Mouse (Mus musculus): ENCODE measurements around the gene Nub1. TPM values are rescaled to one million over a fixed set of nuclear protein-coding genes. Genes with fewer than 3 reads are reported as not detected.

Gene Nub1
- 15.4 and 44.1 TPM in 2 replicates for polyA plus RNA-seq (2012; rRNA removed)

DNA sequence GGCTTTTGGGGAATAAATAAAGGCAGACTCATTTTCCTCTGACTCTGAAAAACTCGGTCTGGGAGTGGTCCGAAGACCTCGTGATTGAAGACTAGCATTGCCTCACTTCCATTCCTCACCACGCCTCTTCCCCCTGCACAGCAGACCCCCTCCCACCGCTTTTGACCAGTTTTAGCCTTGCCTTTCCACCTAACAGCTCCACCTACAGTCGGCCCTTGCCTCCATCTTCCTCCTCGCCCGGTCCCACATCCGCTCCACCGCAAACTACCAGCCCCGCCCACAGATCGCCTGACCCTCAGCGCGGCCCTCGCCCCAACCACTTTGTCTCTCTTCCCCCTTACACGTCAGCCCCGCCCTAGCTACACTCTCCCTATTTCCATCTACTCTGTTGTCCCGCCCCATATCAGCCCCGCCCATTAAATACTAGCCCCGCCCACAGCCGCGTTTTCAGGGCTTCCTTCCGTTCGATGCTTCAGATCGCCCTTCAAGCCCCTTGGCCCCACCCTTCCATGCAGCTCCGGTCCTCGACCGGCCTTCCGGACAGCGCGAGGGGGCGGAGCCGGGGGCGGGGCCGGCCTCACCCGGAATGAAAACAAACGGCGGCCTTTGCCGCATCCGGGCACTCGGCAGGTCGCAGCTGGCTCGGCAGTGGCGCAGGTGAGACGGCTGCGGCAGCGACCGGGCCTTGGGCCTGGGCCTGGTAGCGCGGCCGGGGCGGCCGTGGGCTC is at the start of gene Nub1:
Nub1 (plus strand) TSS at position 167 of the 728 bp plus-strand sequence.
- Histone ChIP-seq H3K27me3 (ENCODE audit: control insufficient read depth, insufficient read depth, low read length) (no peaks in the 10 kb centered on the region), H3K4me1 (ENCODE audit: control insufficient read depth, insufficient read depth, insufficient read length, low read length) (peaks cover 3% of the 10 kb centered on the region; the same call in 1 of the 2 replicates), H3K4me3 (ENCODE audit: low read depth, low read length) (peak within 1 kb of the TSS; percentile 97), H3K27ac (ENCODE audit: insufficient read depth, low read depth, low read length) (peak within 1 kb of the TSS; percentile 94), H3K36me3 (ENCODE audit: control insufficient read depth, insufficient read depth, low read length) (peaks cover 10% of the 10 kb centered on the region)
- WGBS = under 1% methylated on average over 53 of the region's 53 CpGs
- TF ChIP-seq POLR2A (IDR thresholded peaks at IDR 0.05; ENCODE audit: low read depth, low read length) = peak; percentile 69; the same call in 1 of the 2 replicates
- TF ChIP-seq CTCF (IDR thresholded peaks at IDR 0.05; ENCODE audit: extremely low read depth, insufficient read length, insufficient replicate concordance, low read depth, low read length) = peak; percentile 46; the same call in 1 of the 2 replicates

DNA sequence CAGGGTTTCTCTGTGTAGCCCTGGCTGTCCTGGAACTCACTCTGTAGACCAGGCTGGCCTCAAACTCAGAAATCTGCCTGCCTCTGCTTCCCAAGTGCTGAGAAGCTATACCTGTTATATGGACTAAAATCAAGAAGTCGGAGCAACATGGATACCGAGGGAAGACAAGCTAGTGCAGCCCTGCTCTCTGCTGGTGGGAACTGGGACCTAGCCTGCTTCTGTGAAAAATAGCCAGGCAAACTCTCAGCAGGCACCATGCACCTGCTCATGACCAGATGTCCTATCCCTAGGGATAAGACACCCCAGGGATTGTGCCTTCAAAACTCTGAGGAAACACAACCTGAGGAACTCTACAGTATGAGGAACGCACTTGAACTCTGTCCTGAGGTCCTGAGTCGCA is 48.3 kb upstream of the Nub1 start:
- no peaks in the 10 kb centered on the region; the same call in 1 of the 2 replicates for H3K27me3 ChIP-seq (ENCODE audit: control insufficient read depth, insufficient read depth, low read length)
- TF ChIP-seq POLR2A (IDR thresholded peaks at IDR 0.05; ENCODE audit: low read depth, low read length) (no peak), CTCF (IDR thresholded peaks at IDR 0.05; ENCODE audit: extremely low read depth, insufficient read length, insufficient replicate concordance, low read depth, low read length) (no peak)
- no peak overlapping the region for H3K4me3 ChIP-seq (ENCODE audit: low read depth, low read length)
- 0 out of 2 replicates have a peak, but pooled peaks cover 2% of the 10 kb centered on the region for H3K4me1 ChIP-seq (ENCODE audit: control insufficient read depth, insufficient read depth, insufficient read length, low read length)
- no peaks in the 10 kb centered on the region for H3K36me3 ChIP-seq (ENCODE audit: control insufficient read depth, insufficient read depth, low read length)
- H3K27ac ChIP-seq (ENCODE audit: insufficient read depth, low read depth, low read length) = no peak overlapping the region
- WGBS = 77% methylated on average over 4 of the region's 4 CpGs

DNA sequence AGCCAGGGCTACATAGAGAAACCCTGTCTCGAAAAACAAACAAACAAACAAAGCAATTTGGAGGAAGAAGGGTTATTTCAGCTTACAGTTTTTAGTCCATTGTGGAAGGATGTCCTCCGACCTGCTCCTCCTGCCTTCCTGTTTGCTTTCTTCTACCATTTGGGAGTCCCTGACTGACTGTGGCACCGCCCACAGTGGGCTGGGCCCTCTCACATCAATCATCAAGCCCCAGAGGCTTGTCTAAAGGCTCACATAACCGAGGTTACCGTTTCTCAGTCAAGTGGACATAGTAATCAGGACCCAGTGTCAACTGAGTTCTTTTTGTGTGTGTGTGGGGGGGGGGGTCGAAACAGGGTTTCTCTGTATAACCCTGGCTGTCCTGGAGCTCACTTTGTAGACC is 47.2 kb upstream of the Nub1 start:
- no peaks in the 10 kb centered on the region for H3K36me3 ChIP-seq (ENCODE audit: control insufficient read depth, insufficient read depth, low read length)
- TF ChIP-seq CTCF (IDR thresholded peaks at IDR 0.05; ENCODE audit: extremely low read depth, insufficient read length, insufficient replicate concordance, low read depth, low read length) (no peak), POLR2A (IDR thresholded peaks at IDR 0.05; ENCODE audit: low read depth, low read length) (no peak)
- 0 out of 2 replicates have a peak, but pooled peaks cover 2% of the 10 kb centered on the region for H3K4me1 ChIP-seq (ENCODE audit: control insufficient read depth, insufficient read depth, insufficient read length, low read length)
- 36% methylated on average over 6 of the region's 6 CpGs for WGBS
- H3K27me3 ChIP-seq (ENCODE audit: control insufficient read depth, insufficient read depth, low read length) = no peaks in the 10 kb centered on the region; the same call in 1 of the 2 replicates
- H3K4me3 ChIP-seq (ENCODE audit: low read depth, low read length) = no peak overlapping the region
- H3K27ac ChIP-seq (ENCODE audit: insufficient read depth, low read depth, low read length) = no peak overlapping the region

DNA sequence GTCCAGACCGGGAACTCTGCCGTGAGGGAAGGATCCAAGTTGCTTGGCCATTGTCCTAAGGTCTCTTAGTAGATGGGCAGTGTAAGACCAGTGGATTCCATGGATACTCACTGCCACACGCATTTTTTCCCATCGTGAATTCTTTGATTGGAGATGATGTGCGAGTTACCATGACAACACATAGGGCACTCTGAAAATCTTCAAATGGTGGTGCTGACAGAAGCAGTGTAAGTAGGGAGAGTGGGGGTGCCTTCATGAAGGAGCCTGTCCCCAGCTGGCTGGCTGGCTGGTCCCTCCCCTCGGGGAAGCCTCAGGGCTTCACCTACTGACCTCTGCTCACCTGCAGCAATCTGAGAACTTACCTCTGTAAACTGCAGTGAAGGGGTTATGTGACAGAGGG is 46.3 kb upstream of the Nub1 start:
- Histone ChIP-seq H3K27ac (ENCODE audit: insufficient read depth, low read depth, low read length) (no peak overlapping the region), H3K4me1 (ENCODE audit: control insufficient read depth, insufficient read depth, insufficient read length, low read length) (0 out of 2 replicates have a peak, but pooled peaks cover 2% of the 10 kb centered on the region), H3K36me3 (ENCODE audit: control insufficient read depth, insufficient read depth, low read length) (no peaks in the 10 kb centered on the region), H3K4me3 (ENCODE audit: low read depth, low read length) (no peak overlapping the region), H3K27me3 (ENCODE audit: control insufficient read depth, insufficient read depth, low read length) (no peaks in the 10 kb centered on the region; the same call in 1 of the 2 replicates)
- TF ChIP-seq CTCF (IDR thresholded peaks at IDR 0.05; ENCODE audit: extremely low read depth, insufficient read length, insufficient replicate concordance, low read depth, low read length) (no peak), POLR2A (IDR thresholded peaks at IDR 0.05; ENCODE audit: low read depth, low read length) (no peak)
- WGBS = 57% methylated on average over 6 of the region's 6 CpGs

DNA sequence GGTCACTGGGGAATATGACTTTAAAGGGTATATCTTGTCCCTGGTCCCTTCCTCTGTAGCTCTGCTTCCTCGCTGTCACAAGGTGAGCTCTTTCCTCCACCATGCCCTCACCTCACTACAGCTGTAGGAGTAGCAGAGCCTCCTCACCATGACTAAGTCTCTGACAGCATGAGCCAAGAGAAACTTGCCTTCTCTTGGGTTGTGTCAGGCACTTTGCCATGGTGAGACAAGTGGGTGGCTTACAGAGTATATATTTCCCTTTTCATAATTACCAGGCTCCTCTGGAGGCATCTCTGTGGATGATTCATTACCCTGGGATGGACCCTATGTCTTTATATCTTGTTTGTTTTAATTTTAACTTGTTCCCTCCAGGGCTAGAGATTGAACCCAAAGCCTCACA is 39.9 kb upstream of the Nub1 start:
- H3K4me3 ChIP-seq (ENCODE audit: low read depth, low read length) = no peak overlapping the region
- no peak overlapping the region for H3K27ac ChIP-seq (ENCODE audit: insufficient read depth, low read depth, low read length)
- H3K27me3 ChIP-seq (ENCODE audit: control insufficient read depth, insufficient read depth, low read length) = no peaks in the 10 kb centered on the region
- H3K4me1 ChIP-seq (ENCODE audit: control insufficient read depth, insufficient read depth, insufficient read length, low read length) = no peaks in the 10 kb centered on the region
- 72% methylated on average over 1 of the region's 1 CpGs for WGBS
- TF ChIP-seq CTCF (IDR thresholded peaks at IDR 0.05; ENCODE audit: extremely low read depth, insufficient read length, insufficient replicate concordance, low read depth, low read length) (no peak), POLR2A (IDR thresholded peaks at IDR 0.05; ENCODE audit: low read depth, low read length) (no peak)
- no peaks in the 10 kb centered on the region for H3K36me3 ChIP-seq (ENCODE audit: control insufficient read depth, insufficient read depth, low read length)

DNA sequence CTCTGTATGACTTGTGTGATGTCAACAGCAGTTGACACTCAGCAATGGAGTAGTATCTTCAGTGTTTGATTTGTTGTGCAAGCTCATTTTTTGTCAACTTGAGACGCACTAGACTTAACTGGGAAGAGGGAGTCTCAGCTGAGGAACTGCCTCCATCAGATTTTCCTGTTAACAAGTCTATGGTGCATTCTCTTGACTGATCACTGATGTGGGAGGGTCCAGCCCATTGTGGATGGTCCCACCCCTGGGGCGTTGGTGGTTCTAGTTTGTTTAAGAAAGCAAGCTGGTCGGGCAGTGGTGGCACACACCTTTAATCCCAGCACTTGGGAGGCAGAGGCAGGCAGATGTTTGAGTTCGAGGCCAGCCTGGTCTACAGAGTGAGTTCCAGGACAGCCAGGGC is 36.1 kb upstream of the Nub1 start:
- Histone ChIP-seq H3K4me1 (ENCODE audit: control insufficient read depth, insufficient read depth, insufficient read length, low read length) (peaks cover 7% of the 10 kb centered on the region), H3K4me3 (ENCODE audit: low read depth, low read length) (no peak overlapping the region), H3K27ac (ENCODE audit: insufficient read depth, low read depth, low read length) (no peak overlapping the region), H3K36me3 (ENCODE audit: control insufficient read depth, insufficient read depth, low read length) (no peaks in the 10 kb centered on the region), H3K27me3 (ENCODE audit: control insufficient read depth, insufficient read depth, low read length) (no peaks in the 10 kb centered on the region)
- WGBS = 50% methylated on average over 4 of the region's 4 CpGs
- TF ChIP-seq CTCF (IDR thresholded peaks at IDR 0.05; ENCODE audit: extremely low read depth, insufficient read length, insufficient replicate concordance, low read depth, low read length) (no peak), POLR2A (IDR thresholded peaks at IDR 0.05; ENCODE audit: low read depth, low read length) (no peak)

DNA sequence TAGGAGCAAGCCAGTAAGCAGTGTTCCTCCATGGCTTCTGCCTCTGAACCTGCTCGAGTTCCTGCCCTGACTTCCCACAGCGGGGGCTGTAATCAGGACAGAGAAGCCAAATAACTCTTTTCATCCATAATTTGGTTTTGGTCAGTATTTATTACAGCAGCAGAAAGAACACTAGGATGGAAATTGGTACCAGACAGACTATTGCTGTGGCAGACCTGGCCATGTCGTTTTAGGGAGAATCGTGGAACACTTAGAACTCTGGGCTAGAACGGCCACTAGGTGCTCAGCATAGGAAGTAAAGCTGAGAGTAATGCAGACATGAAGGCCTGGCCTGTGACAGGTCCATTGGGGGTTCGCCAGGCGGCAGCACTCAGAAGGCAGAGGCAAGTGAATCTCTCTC is 35.6 kb upstream of the Nub1 start:
- no peak for TF ChIP-seq POLR2A (IDR thresholded peaks at IDR 0.05; ENCODE audit: low read depth, low read length)
- TF ChIP-seq CTCF (IDR thresholded peaks at IDR 0.05; ENCODE audit: extremely low read depth, insufficient read length, insufficient replicate concordance, low read depth, low read length) = no peak
- peaks cover 7% of the 10 kb centered on the region for H3K4me1 ChIP-seq (ENCODE audit: control insufficient read depth, insufficient read depth, insufficient read length, low read length)
- no peaks in the 10 kb centered on the region for H3K27me3 ChIP-seq (ENCODE audit: control insufficient read depth, insufficient read depth, low read length)
- no peak overlapping the region for H3K27ac ChIP-seq (ENCODE audit: insufficient read depth, low read depth, low read length)
- 68% methylated on average over 7 of the region's 7 CpGs for WGBS
- H3K4me3 ChIP-seq (ENCODE audit: low read depth, low read length) = no peak overlapping the region
- no peaks in the 10 kb centered on the region for H3K36me3 ChIP-seq (ENCODE audit: control insufficient read depth, insufficient read depth, low read length)
